Mouse (Mus musculus) left cerebral cortex, adult 2 months (tissue): ENCODE measurements around the gene Grm7. TPM values are rescaled to one million over a fixed set of nuclear protein-coding genes. Genes with fewer than 3 reads are reported as not detected.

ENCODE experiments used
- DNase-seq, 2 experiments: peaks; one replicate each; pipeline ENCODE4 v3.0.0; 2021 to 2022; ENCODE audit warnings: low spot score in 2 of 2, mixed read lengths in 1 of 2; ENCODE audit errors: extremely low spot score in 1 of 2
- H3K27ac ChIP-seq: fragments of 200-600 bp; 2 replicates; pipeline ENCODE4 v1.8.1; 2022
- H3K4me3 ChIP-seq: fragments of 200-600 bp; 2 replicates; pipeline ENCODE4 v1.8.1; 2022
- CTCF ChIP-seq: fragments of 200-600 bp; IDR thresholded peaks from 2 replicates; pipeline ENCODE4 v1.8.1; 2022; ENCODE audit warnings: antibody characterized with exemption, mild to moderate bottlenecking, moderate library complexity
- intact Hi-C: fragments of 180-260 bp; cut with DNase I; formaldehyde crosslinking; loops from one replicate; pipeline ENCODE4 v1.15.1; 2025
- long read RNA-seq, 2 experiments: library from polyadenylated mRNA; stranded (forward); transcript quantifications; one replicate each; pipeline ENCODE4 v2.0.0; 2021; ENCODE audit warnings: borderline mapping rate in 2 of 2
- total RNA-seq, 2 experiments: library from RNA; stranded (reverse); gene quantifications; 2 replicates each; pipeline ENCODE4 v1.2.3; 2021

Grm7 gene
- total RNA-seq: 10 to 100 TPM; 83.2 to 84.2 TPM
- long read RNA-seq, experiment 1, partial matches to known transcripts: 10 of 20 reads
- long read RNA-seq, experiment 1, other reads (novel, unspliced or antisense): 10 of 20 reads
- long read RNA-seq, experiment 2, partial matches to known transcripts: 4 of 13 reads
- long read RNA-seq, experiment 2, other reads (novel, unspliced or antisense): 9 of 13 reads

- peak; percentile 72 to 73 for DNase-seq
- no peak for TF ChIP-seq CTCF
- intact Hi-C loops: loop anchor here (1.0 to 5.0 kb wide), 5 partner anchors 106 to 1547 kb away; no protein-coding TSS in a partner anchor
- Histone ChIP-seq H3K27ac (peak within 1 kb of the TSS; percentile 94), H3K4me3 (peak within 1 kb of the TSS; percentile 56)
These were observed at the start of gene Grm7 for GRCm38 (mm10) chr6:110645411-110646361. Gene Grm7, plus strand, starts transcription at chr6:110645581.

DNA sequence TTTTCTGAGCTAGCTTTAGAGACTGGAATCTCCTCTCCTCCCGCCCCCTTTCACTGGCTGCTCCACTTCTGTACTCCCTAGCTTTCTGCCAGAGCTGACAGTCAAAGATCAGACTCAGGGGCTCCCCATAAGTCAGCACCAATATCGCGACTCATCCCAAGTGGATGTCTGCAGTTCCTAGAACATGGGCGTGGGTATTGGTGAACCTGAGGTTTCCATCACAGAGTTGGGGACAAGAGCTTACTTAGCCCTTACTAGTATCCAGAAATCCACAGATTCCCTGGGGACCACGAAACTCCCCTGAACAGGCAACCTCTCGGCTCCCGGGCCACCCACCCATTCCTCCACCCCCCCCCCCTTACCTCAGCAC is 355 bp upstream of the Grm7 start:
- TF ChIP-seq CTCF: no peak
- Histone ChIP-seq H3K27ac (peak overlapping the region; percentile 65), H3K4me3 (peak overlapping the region; percentile 56)
- DNase-seq: no peak
- intact Hi-C loops: loop anchor here (1.0 to 5.0 kb wide), 4 partner anchors 106 to 1547 kb away; no protein-coding TSS in a partner anchor

- intact Hi-C loops: loop anchor here (2.0 to 5.0 kb wide), 4 partner anchors 725 to 1545 kb away; no protein-coding TSS in a partner anchor
- Histone ChIP-seq H3K4me3 (peak overlapping the region; percentile 56), H3K27ac (peak overlapping the region; percentile 94)
- DNase-seq: peak; percentile 45
- TF ChIP-seq CTCF: no peak
These were observed 1.5 kb downstream of the Grm7 start for GRCm38 (mm10) chr6:110646901-110647300.

DNA sequence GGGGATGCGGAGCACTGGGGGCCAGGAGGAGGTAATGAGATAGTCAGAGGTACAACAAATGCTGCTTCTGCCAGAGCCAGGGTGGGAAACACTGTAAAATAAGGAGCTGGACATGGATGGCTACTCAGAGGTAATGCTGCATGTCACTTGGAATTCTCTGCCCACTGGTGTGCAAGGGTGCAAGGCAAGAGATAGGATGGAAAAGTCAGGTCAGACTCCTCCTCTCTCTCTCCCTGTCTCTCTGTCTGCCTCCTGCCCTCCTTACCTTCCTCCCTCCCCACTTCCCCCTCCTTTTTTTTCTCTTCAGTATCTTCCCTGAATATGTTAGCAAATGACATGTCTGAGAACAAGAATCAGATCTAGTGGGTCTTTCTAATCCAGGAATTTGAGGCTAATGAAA is 3.8 kb downstream of the Grm7 start:
- no peak for TF ChIP-seq CTCF
- intact Hi-C loops: loop anchor here (5.0 kb wide), 3 partner anchors 723 to 1543 kb away; no protein-coding TSS in a partner anchor
- DNase-seq: no peak
- Histone ChIP-seq H3K27ac (peak overlapping the region; percentile 89), H3K4me3 (peak overlapping the region; percentile 56)

DNA sequence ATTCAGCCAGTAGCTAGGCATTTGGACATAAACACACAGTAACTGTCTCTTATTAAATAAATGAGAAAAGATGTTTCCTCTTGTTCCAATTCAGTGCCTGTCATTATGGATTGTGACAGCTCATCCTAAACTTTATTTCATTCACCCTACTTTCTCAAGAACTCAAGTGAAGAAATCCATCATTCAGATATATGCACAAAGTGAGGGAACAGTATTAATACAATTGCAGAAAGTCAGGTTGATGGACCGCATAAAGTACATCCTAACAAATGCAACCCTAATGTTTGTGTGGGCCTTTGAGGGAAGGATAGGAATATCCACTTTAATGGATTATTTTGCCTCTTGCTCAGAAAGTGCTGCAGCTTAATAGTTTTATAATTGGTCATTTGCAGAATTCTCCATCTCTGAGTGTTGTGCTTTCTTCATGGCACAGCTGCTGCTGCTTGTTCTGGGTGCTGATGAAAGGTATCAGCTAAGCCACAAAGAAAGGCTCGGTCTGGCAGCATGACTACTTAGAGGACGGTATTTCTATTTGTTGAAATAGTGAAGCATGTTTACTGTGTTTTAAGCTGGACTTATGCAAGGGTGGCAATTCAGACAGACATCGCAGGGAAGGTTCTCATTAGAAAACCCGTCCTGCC is 8.1 kb downstream of the Grm7 start:
- no peak overlapping the region for H3K27ac ChIP-seq

DNA sequence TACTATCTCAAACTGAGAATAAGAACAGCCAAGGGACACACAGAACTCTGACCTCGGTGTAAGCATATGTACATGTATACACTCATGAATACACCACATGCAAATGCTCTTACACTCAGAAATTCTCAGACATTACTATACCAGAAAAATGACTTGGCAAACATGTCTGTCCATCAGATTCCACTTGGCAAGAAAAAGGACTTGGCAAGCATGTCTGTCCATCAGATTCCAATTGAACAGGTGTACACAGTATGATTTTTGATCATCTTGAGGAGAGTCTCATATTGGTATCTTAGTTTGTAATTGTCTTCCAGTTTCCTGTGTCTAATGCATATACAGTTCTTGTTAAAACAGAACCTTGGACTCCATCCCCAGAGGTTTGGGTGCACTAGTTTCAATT is 19.1 kb downstream of the Grm7 start:
- intact Hi-C loops: no loop called here
- Histone ChIP-seq H3K4me3 (no peak overlapping the region), H3K27ac (no peak overlapping the region)
- no peak for TF ChIP-seq CTCF
- DNase-seq: no peak

More for the DNA sequence above, 8.1 kb downstream of the Grm7 start:
- no peak for TF ChIP-seq CTCF
- DNase-seq: no peak
- intact Hi-C loops: no loop called here
- no peak overlapping the region for H3K4me3 ChIP-seq

- no peak overlapping the region for H3K27ac ChIP-seq
- intact Hi-C loops: no loop called here
- TF ChIP-seq CTCF: no peak
- no peak overlapping the region for H3K4me3 ChIP-seq
- DNase-seq: no peak
These were observed 23.1 kb downstream of the Grm7 start for GRCm38 (mm10) chr6:110668447-110668846.

DNA sequence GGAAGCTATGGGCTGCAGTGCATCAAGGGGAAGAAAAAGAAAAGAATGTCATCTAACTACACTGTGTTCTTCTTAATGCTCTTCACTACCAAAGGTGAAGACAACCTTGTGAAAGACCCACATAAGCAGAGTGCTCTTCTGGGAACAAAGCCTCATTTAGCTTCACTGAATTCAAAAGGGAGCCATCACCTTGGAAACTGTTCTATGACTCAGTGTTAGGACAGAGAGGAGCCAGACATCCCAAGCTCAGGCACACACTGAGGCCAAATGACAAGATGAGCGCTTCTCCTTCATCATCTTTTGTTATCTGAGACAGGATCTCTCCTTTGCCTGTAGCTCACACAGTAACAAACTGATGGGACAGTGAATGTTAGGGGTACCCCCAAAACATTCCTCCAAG is 45.6 kb downstream of the Grm7 start:
- TF ChIP-seq CTCF: no peak
- no peak for DNase-seq
- H3K27ac ChIP-seq: no peak overlapping the region
- intact Hi-C loops: no loop called here
- H3K4me3 ChIP-seq: no peak overlapping the region

DNA sequence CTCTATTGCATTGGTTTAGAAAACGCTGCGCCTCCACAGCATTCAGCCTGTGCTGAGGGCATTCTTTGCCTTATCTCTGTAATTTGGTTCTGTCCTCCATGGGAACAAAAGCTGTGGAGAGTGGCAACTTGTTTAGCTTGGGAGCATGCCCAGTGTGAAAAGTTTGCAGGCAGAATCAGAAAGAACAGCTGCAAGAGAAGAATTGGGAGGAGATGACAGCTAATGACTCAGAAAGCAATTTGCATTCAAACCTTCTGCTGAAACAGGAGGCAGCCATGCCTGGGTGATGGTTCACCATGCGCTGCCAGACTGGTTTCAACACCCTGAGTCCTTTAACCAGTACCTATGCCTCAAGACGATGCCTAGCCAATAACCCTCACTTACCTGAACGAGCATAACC is 64.4 kb downstream of the Grm7 start:
- Histone ChIP-seq H3K27ac (no peak overlapping the region), H3K4me3 (no peak overlapping the region)
- peak in 1 of 2 experiments; percentile 20 for DNase-seq
- intact Hi-C loops: no loop called here
- no peak for TF ChIP-seq CTCF

GRCm38 (mm10) chr6:110714943-110715342 is 69.6 kb downstream of the Grm7 start:
- intact Hi-C loops: no loop called here
- DNase-seq: no peak
- TF ChIP-seq CTCF: no peak
- H3K27ac ChIP-seq: no peak overlapping the region
- H3K4me3 ChIP-seq: no peak overlapping the region

DNA sequence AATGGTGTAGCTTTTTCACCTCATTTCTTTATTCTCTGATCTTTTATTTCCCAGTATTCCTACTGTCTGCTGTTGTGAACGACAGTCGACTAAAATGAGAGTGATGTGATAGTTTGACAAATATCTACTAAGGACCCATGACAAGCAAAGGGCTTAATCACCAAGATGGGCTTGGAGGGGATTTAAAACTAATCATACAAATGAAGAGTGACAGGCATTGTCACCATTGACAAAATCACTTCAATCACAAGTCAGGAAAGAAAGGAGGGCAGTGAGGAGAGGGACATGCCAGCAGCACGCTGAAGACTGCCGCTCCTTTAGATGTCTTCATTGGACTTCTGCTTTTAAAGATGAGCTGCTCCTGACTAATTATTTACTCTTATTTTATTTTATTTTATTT is 78.0 kb downstream of the Grm7 start:
- Histone ChIP-seq H3K27ac (no peak overlapping the region), H3K4me3 (no peak overlapping the region)
- no peak for DNase-seq
- TF ChIP-seq CTCF: no peak
- intact Hi-C loops: no loop called here

- H3K27ac ChIP-seq: no peak overlapping the region
- DNase-seq: no peak
- intact Hi-C loops: no loop called here
- TF ChIP-seq CTCF: no peak
- H3K4me3 ChIP-seq: no peak overlapping the region
These were observed 88.5 kb downstream of the Grm7 start for GRCm38 (mm10) chr6:110733914-110734313.
